Mouse (Mus musculus) forebrain, embryonic 14.5 days (tissue): ENCODE data around the gene Exosc5. TPM values are rescaled to one million over a fixed set of nuclear protein-coding genes. Genes with fewer than 3 reads are reported as not detected.

Source experiments
- ATAC-seq: fragments of 200-750 bp; cut with Nextera tagmentation; 2 replicates; pipeline ENCODE4 v1.8.0; 2017; ENCODE audit warnings: mild to moderate bottlenecking, moderate library complexity
- DNase-seq: peaks from one replicate; pipeline ENCODE4 v3.0.0-alpha.2; 2015; ENCODE audit warnings: low spot score
- H3K27ac ChIP-seq: fragments of 300-500 bp; sonication (generic); 2 replicates; pipeline ENCODE4 v1.5.1; 2014; ENCODE audit warnings: low read depth, mild to moderate bottlenecking, control low read depth, low read length, moderate library complexity
- H3K27me3 ChIP-seq: fragments of 300-500 bp; sonication (generic); replicated peaks from 2 replicates; pipeline ENCODE4 v1.6.1; 2014; ENCODE audit warnings: low read length, control low read depth, mixed read lengths; ENCODE audit not compliant: control insufficient read depth, insufficient read depth
- H3K36me3 ChIP-seq: fragments of 300-500 bp; sonication (generic); 2 replicates; pipeline ENCODE4 v1.6.1; 2014; ENCODE audit warnings: low read length, control low read depth; ENCODE audit not compliant: control insufficient read depth, insufficient read depth
- H3K4me1 ChIP-seq: fragments of 300-500 bp; sonication (generic); 2 replicates; pipeline ENCODE4 v1.6.1; 2014; ENCODE audit warnings: antibody characterized with exemption, low read length, control low read depth; ENCODE audit not compliant: control insufficient read depth, insufficient read depth
- H3K4me2 ChIP-seq: fragments of 300-500 bp; sonication (generic); 2 replicates; pipeline ENCODE4 v1.6.1; 2014; ENCODE audit warnings: mild to moderate bottlenecking, control low read depth, low read length
- H3K4me3 ChIP-seq: fragments of 300-500 bp; sonication (generic); 2 replicates; pipeline ENCODE4 v1.5.1; 2014; ENCODE audit warnings: low read depth, low read length, control low read depth
- H3K9ac ChIP-seq: fragments of 300-500 bp; sonication (generic); 2 replicates; pipeline ENCODE4 v1.6.1; 2014; ENCODE audit warnings: mild to moderate bottlenecking, low read length, control low read depth, moderate library complexity
- H3K9me3 ChIP-seq: fragments of 300-500 bp; sonication (generic); replicated peaks from 2 replicates; pipeline ENCODE4 v1.6.1; 2016; ENCODE audit warnings: low read length, control low read depth, mixed read lengths; ENCODE audit not compliant: control insufficient read depth
- WGBS: fragments of 180-500 bp; shearing (Covaris S2); extraction: QIAGEN DNeasy Blood & Tissue Kit; methylation state at CpG from one replicate; pipeline ENCODE4 v1.1.7; 2014; 5-methylcytosine and 5-hydroxymethylcytosine counted together
- polyA plus RNA-seq: library from polyadenylated mRNA; unstranded; fragments of >200 nt; fragmentation: Nextera tagmentation; extraction: Ambion mirVana; gene quantifications from 2 replicates; pipeline ENCODE4 v1.2.1, GENCODE M21; 2014

Exosc5 gene
- polyA plus RNA-seq, 1 experiment from 2014 or later = 53.9 TPM

DNA sequence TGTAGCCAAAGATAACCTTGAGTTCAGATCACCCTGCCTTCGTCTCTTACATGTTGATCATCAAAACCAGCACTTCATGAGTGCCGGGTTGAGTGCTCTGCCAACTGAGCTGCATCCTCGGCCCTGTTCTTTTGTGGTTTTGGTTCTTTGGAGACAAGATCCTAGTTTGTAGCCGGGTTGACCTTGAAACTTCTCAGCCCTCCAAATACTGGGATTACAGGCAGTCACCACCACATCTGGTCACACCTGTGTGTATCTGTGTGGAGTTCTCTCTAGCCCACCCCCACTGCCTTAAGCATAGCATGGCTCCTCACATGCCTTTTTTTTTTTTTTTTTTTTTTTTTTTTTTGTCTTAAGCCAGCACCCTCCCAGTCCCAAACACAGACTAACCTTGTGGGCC lies 11.1 kb downstream of the Exosc5 start:
- Histone ChIP-seq H3K4me3 (no peak overlapping the region), H3K36me3 (peaks cover 28% of the 10 kb centered on the region; the same call in 1 of the 2 replicates), H3K9me3 (no peaks in the 10 kb centered on the region), H3K27ac (no peak overlapping the region), H3K4me1 (peaks cover 7% of the 10 kb centered on the region; the same call in 1 of the 2 replicates), H3K9ac (no peak overlapping the region), H3K27me3 (peaks cover 15% of the 10 kb centered on the region), H3K4me2 (no peak overlapping the region)
- ATAC-seq = no peak
- DNase-seq = no peak
- WGBS = 92% methylated on average over 4 of the region's 4 CpGs

DNA sequence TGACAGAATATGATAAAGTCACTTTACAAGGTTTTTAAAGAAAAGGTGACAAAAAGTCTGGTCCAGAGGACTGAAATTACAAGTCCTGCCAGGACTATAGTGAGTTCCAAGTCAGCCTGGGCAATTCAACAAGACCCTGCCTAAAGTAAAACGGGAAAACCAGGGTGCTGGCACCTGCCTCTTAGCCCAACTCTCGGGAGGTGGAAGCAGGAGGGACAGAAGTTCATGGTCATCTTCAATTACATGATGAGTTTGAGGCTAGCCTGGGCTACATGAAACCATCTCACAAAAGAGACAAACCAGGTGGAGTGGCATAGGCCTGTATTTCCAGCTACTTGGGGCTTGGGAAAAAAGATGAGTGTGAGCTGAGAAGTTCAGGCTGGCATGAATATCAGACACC lies 12.7 kb downstream of the Exosc5 start:
- 0 out of 2 replicates have a peak, but pooled peaks cover 16% of the 10 kb centered on the region for H3K36me3 ChIP-seq
- H3K4me3 ChIP-seq = no peak overlapping the region
- no peaks in the 10 kb centered on the region for H3K9me3 ChIP-seq
- no peak for ATAC-seq
- peaks cover 7% of the 10 kb centered on the region; the same call in 1 of the 2 replicates for H3K4me1 ChIP-seq
- no peak overlapping the region for H3K27ac ChIP-seq
- H3K9ac ChIP-seq = no peak overlapping the region
- DNase-seq = no peak
- WGBS = 86% methylated on average over 2 of the region's 2 CpGs
- no peak overlapping the region for H3K4me2 ChIP-seq
- H3K27me3 ChIP-seq = peaks cover 20% of the 10 kb centered on the region

DNA sequence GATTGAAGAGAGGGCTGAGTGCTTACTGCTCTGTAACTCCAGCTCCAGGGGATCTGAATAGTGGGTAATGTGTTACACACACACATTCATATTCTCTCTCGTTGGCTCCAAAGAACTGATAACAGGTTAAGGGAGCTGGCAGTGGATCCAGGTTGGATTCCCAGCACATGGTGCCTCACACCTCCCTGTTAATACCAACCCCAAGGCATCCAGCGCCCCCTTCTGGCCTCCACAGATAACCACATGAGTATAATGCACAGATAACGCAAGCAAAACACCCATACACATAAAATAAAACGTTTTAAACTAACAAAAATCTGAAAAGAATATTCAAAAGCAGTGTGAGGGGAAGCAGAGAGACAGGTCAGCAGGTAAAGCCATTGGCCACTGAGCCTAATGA lies 13.5 kb downstream of the Exosc5 start:
- H3K4me2 ChIP-seq = no peak overlapping the region
- DNase-seq (no peak), ATAC-seq (no peak)
- H3K4me1 ChIP-seq = peaks cover 7% of the 10 kb centered on the region; the same call in 1 of the 2 replicates
- H3K4me3 ChIP-seq = no peak overlapping the region
- no peak overlapping the region for H3K9ac ChIP-seq
- H3K9me3 ChIP-seq = no peaks in the 10 kb centered on the region
- 54% methylated on average over 4 of the region's 4 CpGs for WGBS
- no peak overlapping the region for H3K27ac ChIP-seq
- 0 out of 2 replicates have a peak, but pooled peaks cover 16% of the 10 kb centered on the region for H3K36me3 ChIP-seq
- H3K27me3 ChIP-seq = peaks cover 20% of the 10 kb centered on the region

DNA sequence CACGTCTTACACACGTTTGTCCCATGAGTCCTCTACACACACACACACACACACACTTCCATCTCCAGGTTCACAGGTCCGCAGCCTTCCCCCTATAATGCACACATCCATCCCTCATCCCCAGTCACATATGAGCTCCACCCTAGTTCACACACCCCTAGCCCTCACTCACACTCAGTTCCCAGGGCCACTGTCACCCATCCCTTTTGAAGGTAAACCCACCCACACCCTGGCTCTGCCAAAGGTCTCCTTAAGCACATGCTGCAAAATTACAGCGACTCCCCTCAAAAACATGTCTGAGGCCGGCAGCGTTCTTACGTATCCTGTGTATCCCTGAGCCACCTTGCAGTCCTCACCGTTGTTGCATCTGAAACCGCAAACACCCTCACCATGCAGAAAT lies 15.3 kb downstream of the Exosc5 start:
- peak overlapping the region; percentile 45 for H3K9ac ChIP-seq
- H3K9me3 ChIP-seq = no peaks in the 10 kb centered on the region
- H3K4me1 ChIP-seq = peaks cover 7% of the 10 kb centered on the region; the same call in 1 of the 2 replicates
- H3K4me2 ChIP-seq = peak overlapping the region; percentile 51
- no peaks in the 10 kb centered on the region for H3K36me3 ChIP-seq
- peak overlapping the region; percentile 31; the same call in 1 of the 2 replicates for H3K4me3 ChIP-seq
- ATAC-seq (no peak), DNase-seq (no peak)
- WGBS = 30% methylated on average over 9 of the region's 9 CpGs
- no peak overlapping the region for H3K27ac ChIP-seq
- H3K27me3 ChIP-seq = peaks cover 20% of the 10 kb centered on the region

DNA sequence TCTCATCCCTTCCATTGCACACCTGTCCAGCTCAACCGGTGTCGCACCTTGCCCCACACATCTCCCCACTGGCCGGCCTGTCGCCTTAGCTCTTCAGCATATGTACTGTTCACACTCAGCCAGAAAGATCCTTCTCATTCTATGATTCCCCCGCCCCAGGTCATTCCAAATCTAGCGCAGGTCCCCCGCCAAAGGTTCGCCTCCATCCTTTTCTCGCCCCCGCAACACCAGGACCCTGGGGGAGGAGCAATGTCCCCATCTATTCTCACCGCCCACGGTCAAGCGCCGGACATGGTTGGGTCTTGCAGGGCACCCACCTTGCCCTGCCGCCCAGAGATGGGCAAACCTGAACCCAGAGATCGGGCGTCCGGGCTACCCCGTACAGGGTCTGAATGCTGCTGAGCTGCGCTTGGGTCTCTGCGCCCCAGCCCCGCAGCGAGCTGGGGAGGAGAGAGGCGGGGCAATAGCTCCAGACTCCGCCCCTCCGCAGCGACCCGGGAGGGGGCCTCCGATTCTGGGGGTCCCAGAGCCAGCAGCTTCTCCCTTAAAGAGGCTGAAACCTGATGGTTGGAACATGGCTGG lies 15.8 kb downstream of the Exosc5 start, which contains the start of gene Tmem91:
TSS of gene Tmem91 (minus strand) at position 448 of the 582 bp plus-strand sequence.
- no peak within 1 kb of the TSS for H3K27ac ChIP-seq
- peak within 1 kb of the TSS; percentile 31 for H3K4me3 ChIP-seq
- no peaks in the 10 kb centered on the region for H3K36me3 ChIP-seq
- DNase-seq (peak; percentile 17), ATAC-seq (no peak)
- WGBS = 3% methylated on average over 29 of the region's 29 CpGs
- H3K4me2 ChIP-seq = peak within 1 kb of the TSS; percentile 51
- H3K9me3 ChIP-seq = no peaks in the 10 kb centered on the region
- peaks cover 20% of the 10 kb centered on the region for H3K27me3 ChIP-seq
- H3K4me1 ChIP-seq = peaks cover 7% of the 10 kb centered on the region; the same call in 1 of the 2 replicates
- H3K9ac ChIP-seq = peak within 1 kb of the TSS; percentile 45

DNA sequence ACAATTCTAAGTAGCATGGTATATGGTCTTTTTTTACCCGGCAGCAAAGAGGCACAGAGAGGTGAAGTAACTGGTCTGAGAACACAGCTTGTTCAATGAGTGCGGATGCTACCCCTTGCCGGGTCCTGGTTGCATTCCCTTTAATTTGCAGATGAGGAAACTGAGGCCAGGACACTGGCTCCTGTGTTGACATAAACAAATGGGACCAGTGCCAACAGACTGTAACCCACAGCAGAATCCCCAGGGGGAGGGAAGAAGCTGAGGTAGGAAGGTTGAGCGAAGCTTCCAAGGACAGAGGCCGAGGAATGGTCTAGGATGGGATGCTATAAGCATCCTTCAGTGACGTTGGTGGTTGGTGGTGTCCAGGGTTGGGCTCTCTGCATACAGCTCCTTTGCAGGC lies 16.4 kb downstream of the Exosc5 start:
- ATAC-seq (no peak), DNase-seq (peak; percentile 24)
- Histone ChIP-seq H3K27me3 (peaks cover 20% of the 10 kb centered on the region), H3K4me1 (peaks cover 7% of the 10 kb centered on the region; the same call in 1 of the 2 replicates), H3K9me3 (no peaks in the 10 kb centered on the region), H3K9ac (peak overlapping the region; percentile 45; the same call in 1 of the 2 replicates), H3K27ac (no peak overlapping the region), H3K4me3 (no peak overlapping the region), H3K36me3 (no peaks in the 10 kb centered on the region), H3K4me2 (peak overlapping the region; percentile 51)
- WGBS = 45% methylated on average over 6 of the region's 6 CpGs

DNA sequence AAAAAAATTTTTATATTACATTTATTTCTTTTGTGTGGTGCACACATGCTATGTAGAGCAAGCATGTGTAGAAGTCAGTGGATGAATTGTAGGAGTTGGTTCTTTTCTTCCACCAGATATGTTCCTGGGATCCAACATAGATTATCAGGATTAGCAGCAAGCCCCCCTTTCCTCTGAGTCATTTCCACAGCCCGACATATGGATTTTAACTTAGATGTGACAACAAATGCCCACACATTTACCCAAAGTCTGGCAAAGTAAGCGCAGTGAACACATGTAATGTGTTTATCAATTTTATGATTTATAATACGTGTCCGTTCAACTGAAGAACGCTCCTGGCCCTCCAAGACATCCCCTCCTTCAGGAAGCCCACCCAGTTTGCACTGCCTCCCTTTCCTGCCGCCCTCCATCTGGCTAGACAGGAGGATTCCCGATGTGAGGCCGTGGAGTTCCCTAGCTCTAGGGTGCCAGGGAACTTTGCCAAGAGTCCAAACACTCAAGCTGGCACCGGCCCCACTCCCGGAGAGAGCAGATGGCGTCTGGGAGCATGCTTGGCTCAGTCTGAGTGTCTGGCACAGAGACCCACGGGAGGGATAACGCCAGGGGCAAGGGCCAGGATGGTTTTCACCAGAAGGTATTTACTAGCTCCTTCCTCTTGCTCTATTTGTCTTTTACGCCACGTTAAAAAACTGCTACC lies 17.3 kb downstream of the Exosc5 start:
- WGBS = 30% methylated on average over 15 of the region's 15 CpGs
- Histone ChIP-seq H3K4me3 (no peak overlapping the region), H3K4me1 (peaks cover 9% of the 10 kb centered on the region; the same call in 1 of the 2 replicates), H3K9ac (no peak overlapping the region), H3K9me3 (no peaks in the 10 kb centered on the region), H3K4me2 (no peak overlapping the region), H3K27ac (peak overlapping the region; percentile 84), H3K36me3 (no peaks in the 10 kb centered on the region), H3K27me3 (peaks cover 20% of the 10 kb centered on the region)
- DNase-seq (peak; percentile 97), ATAC-seq (peak; percentile 84)

DNA sequence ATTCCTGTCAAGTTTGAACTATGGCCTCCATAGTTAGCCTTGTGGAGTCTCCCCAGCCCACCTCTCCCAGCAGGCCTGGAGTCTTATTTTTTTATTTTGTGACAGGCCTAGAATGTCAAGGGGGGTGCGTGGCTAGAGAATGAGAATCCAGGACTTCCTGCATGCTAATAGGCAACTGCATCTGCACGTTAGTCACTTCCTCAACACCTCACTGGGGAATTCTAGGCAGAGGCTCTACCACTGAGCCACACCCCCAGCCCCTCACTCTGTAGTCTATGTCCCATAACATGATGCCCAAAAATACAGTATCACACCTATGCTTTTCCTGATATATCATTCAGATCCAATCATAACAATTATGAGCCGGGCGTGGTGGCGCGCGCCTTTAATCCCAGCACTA lies 18.0 kb downstream of the Exosc5 start:
- ATAC-seq (no peak), DNase-seq (no peak)
- no peak overlapping the region; the same call in 1 of the 2 replicates for H3K9ac ChIP-seq
- H3K27ac ChIP-seq = peak overlapping the region; percentile 84
- H3K4me3 ChIP-seq = no peak overlapping the region
- no peak overlapping the region for H3K4me2 ChIP-seq
- no peaks in the 10 kb centered on the region for H3K9me3 ChIP-seq
- peaks cover 11% of the 10 kb centered on the region; the same call in 1 of the 2 replicates for H3K4me1 ChIP-seq
- 86% methylated on average over 7 of the region's 7 CpGs for WGBS
- no peaks in the 10 kb centered on the region for H3K36me3 ChIP-seq
- H3K27me3 ChIP-seq = peaks cover 20% of the 10 kb centered on the region
